Mouse (Mus musculus): Measurements from ENCODE around the gene Srek1.

DNA sequence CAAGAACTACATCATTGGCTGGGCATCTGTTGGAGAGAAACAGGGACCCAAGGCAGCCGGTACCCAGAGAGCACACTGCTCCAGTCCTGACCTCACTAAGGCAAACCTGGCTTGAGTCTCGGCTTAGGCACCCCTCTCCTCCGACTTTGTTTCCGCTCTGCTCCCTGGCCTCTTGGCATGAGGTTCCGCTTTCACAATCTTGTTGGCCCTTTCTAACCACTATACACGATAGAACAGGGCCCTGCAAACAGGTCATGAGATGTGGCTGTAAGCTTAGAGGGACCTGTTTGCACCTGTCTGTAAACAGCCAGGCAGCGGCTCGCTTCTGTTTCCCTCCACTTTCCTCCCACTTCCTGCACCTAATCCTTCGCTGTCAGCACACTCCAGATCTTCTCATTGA is 76.4 kb downstream of the Srek1 start:
- TF ChIP-seq CTCF (IDR thresholded peaks at IDR 0.05; ENCODE audit: low read depth, low read length) (no peak), GATA1 (IDR thresholded peaks at IDR 0.05; ENCODE audit: borderline replicate concordance, low read length) (no peak), TAL1 (conservative IDR thresholded peaks at IDR 0.05; ENCODE audit: low read depth, low read length) (no peak), POLR2AphosphoS5 (IDR thresholded peaks at IDR 0.05; ENCODE audit: insufficient replicate concordance, low read depth, low read length) (no peak), GATA2 (IDR thresholded peaks at IDR 0.05; ENCODE audit: borderline replicate concordance, low read depth, low read length) (no peak)
